In genomic region chr12:69724018-69724710, GRCm38 (mm10) we compare ENCODE assay signal across 8 mouse cellular contexts. TPM values are rescaled to one million over a fixed set of nuclear protein-coding genes. Genes with fewer than 3 reads are reported as not detected.
DNase-seq lines count a peak whose midpoint lies in the region; ATAC-seq and TF ChIP-seq lines count a peak whose summit lies in the region.

No protein-coding gene starts in this region.

- peak overlapping the region; percentile 73 for H3K9ac ChIP-seq in kidney, postnatal 0 days (ENCODE audit: low read depth, low read length)

- no peaks in the 10 kb centered on the region; the same call in 1 of the 2 replicates for H3K4me1 ChIP-seq in kidney, postnatal 0 days (replicated peaks; ENCODE audit: insufficient read depth, low read length)

- H3K79me2 ChIP-seq in macrophage (ENCODE audit: inconsistent target) = no peaks in the 10 kb centered on the region

- H3K4me3 ChIP-seq in kidney, postnatal 0 days (replicated peaks; ENCODE audit: low read depth, low read length) = peak overlapping the region; percentile 67
- H3K4me3 ChIP-seq in macrophage (ENCODE audit: inconsistent target) = peak overlapping the region; percentile 55

- WGBS in kidney, postnatal 0 days = 3% methylated on average over 24 of the region's 24 CpGs
- 4% methylated on average over 24 of the region's 24 CpGs for WGBS in macrophage (ENCODE audit: missing documents)

- peak; percentile 18; the same call in 1 of the 2 replicates for ATAC-seq in kidney, postnatal 0 days (replicated peaks; ENCODE audit: low FRiP score, low read depth)
- ATAC-seq in granulocyte monocyte progenitor cell, adult 5-6 weeks (replicated peaks; ENCODE audit: poor library complexity, severe bottlenecking) = peak; percentile 0; the same call in 1 of the 2 replicates

- no peak for DNase-seq in kidney, postnatal 0 days (ENCODE audit: low spot score)
- no peak for DNase-seq in kidney, adult 8-10 months
- peak; percentile 29 for DNase-seq in adipocyte (ENCODE audit: low spot score)
- no peak for DNase-seq in gastrocnemius, adult 18-20 months (ENCODE audit: low spot score)
- DNase-seq in c-Kit-positive CD71-positive TER-119-positive erythroid progenitor cells, embryonic 14.5 days (ENCODE audit: low spot score) = no peak
- no peak for DNase-seq in left cerebral cortex, adult 18-20 months (ENCODE audit: low spot score in 2 of 2)

- H3K9me3 ChIP-seq in kidney, postnatal 0 days (replicated peaks; ENCODE audit: low read length) = no peaks in the 10 kb centered on the region

- TF ChIP-seq CTCF in kidney, postnatal 0 days (IDR thresholded peaks at IDR 0.05; ENCODE audit: low read depth) = no peak

- peak overlapping the region; percentile 91 for H3K27ac ChIP-seq in kidney, postnatal 0 days
- H3K27ac ChIP-seq in macrophage = no peak overlapping the region

- H3K36me3 ChIP-seq in kidney, postnatal 0 days (ENCODE audit: insufficient read depth, low read length) = no peaks in the 10 kb centered on the region
- no peaks in the 10 kb centered on the region for H3K36me3 ChIP-seq in macrophage (ENCODE audit: inconsistent target)

- no peaks in the 10 kb centered on the region for H3K27me3 ChIP-seq in kidney, postnatal 0 days (ENCODE audit: insufficient read depth, low read length)

- H3K4me2 ChIP-seq in kidney, postnatal 0 days (ENCODE audit: low read length) = peak overlapping the region; percentile 92

RNA-seq across cellular contexts. Expression of gene L2hgdh, which starts 0.5 kb away (rescaled TPM):
- 20.0 and 21.1 TPM in 2 replicates for polyA plus RNA-seq in kidney, postnatal 0 days (2015; fragmentation: Nextera tagmentation; extraction: Ambion mirVana)
- total RNA-seq in granulocyte monocyte progenitor cell, adult 5-6 weeks (2014; fragmentation: Nextera tagmentation) = 21.0 and 39.0 TPM in 2 replicates
- total RNA-seq in granulocyte monocyte progenitor cell, adult 5-6 weeks (2017) = 26.4 and 34.6 TPM in 2 replicates
- total RNA-seq in macrophage (2018; cell fraction: chromatin; rRNA removed) = 1 to 10 TPM in 24 of 26 experiments, under 1 TPM in 2; 0.70 to 9.5 (median 2.7) TPM
- 1 to 10 TPM in 17 of 26 experiments, under 1 TPM in 9; 0.53 to 2.0 (median 1.4) TPM for total RNA-seq in macrophage (2018; cell fraction: cytosol; rRNA removed)
- total RNA-seq in macrophage (2018; cell fraction: nucleus; rRNA removed) = 1 to 10 TPM in 22 of 26 experiments, under 1 TPM in 4; 0.40 to 7.4 (median 2.6) TPM
- polyA plus RNA-seq in macrophage (2018) = 0.85 to 3.1 TPM (median 1.2 TPM) in 3 replicates
- total RNA-seq in gastrocnemius, adult 18-20 months (2021) = 10 to 100 TPM; 37.6 to 42.5 TPM
- total RNA-seq in left cerebral cortex, adult 18-20 months (2021) = 10 to 100 TPM; 21.9 TPM

RNA-seq across cellular contexts. Expression of gene Atp5s, which starts 0.6 kb away (rescaled TPM):
- polyA plus RNA-seq in kidney, postnatal 0 days (2015; fragmentation: Nextera tagmentation; extraction: Ambion mirVana) = 29.5 and 32.9 TPM in 2 replicates
- total RNA-seq in granulocyte monocyte progenitor cell, adult 5-6 weeks (2014; fragmentation: Nextera tagmentation) = 18.9 and 30.4 TPM in 2 replicates
- 11.2 and 13.6 TPM in 2 replicates for total RNA-seq in granulocyte monocyte progenitor cell, adult 5-6 weeks (2017)
- total RNA-seq in macrophage (2018; cell fraction: chromatin; rRNA removed) = 10 to 100 TPM in 24 of 26 experiments, 1 to 10 TPM in 2; 7.2 to 39.4 (median 20.4) TPM
- total RNA-seq in macrophage (2018; cell fraction: cytosol; rRNA removed) = 1 to 10 TPM; 3.5 to 9.3 (median 5.9) TPM
- total RNA-seq in macrophage (2018; cell fraction: nucleus; rRNA removed) = 10 to 100 TPM in 19 of 26 experiments, 1 to 10 TPM in 7; 4.7 to 33.7 (median 16.7) TPM
- 7.8 to 9.8 TPM (median 9.3 TPM) in 3 replicates for polyA plus RNA-seq in macrophage (2018)
- 10 to 100 TPM; 20.1 to 23.3 TPM for total RNA-seq in gastrocnemius, adult 18-20 months (2021)
- 10 to 100 TPM; 32.7 to 32.8 TPM for total RNA-seq in left cerebral cortex, adult 18-20 months (2021)

RNA-seq across cellular contexts. Expression of gene Sos2, which starts 42.5 kb away (rescaled TPM):
- polyA plus RNA-seq in kidney, postnatal 0 days (2015; fragmentation: Nextera tagmentation; extraction: Ambion mirVana) = 7.1 and 8.4 TPM in 2 replicates
- total RNA-seq in granulocyte monocyte progenitor cell, adult 5-6 weeks (2014; fragmentation: Nextera tagmentation) = 44.9 and 46.9 TPM in 2 replicates
- 26.1 and 32.1 TPM in 2 replicates for total RNA-seq in granulocyte monocyte progenitor cell, adult 5-6 weeks (2017)
- total RNA-seq in macrophage (2018; cell fraction: chromatin; rRNA removed) = 100 to 1,000 TPM in 1 of 26 experiments, 10 to 100 TPM in 25; 10.1 to 105 (median 70.1) TPM
- total RNA-seq in macrophage (2018; cell fraction: cytosol; rRNA removed) = 10 to 100 TPM; 22.5 to 43.1 (median 33.7) TPM
- total RNA-seq in macrophage (2018; cell fraction: nucleus; rRNA removed) = 10 to 100 TPM; 17.3 to 92.2 (median 47.9) TPM
- 18.5 to 35.5 TPM (median 24.7 TPM) in 3 replicates for polyA plus RNA-seq in macrophage (2018)
- total RNA-seq in gastrocnemius, adult 18-20 months (2021) = 10 to 100 TPM; 49.7 to 55.4 TPM
- 10 to 100 TPM; 36.3 to 39.6 TPM for total RNA-seq in left cerebral cortex, adult 18-20 months (2021)
